In the genomic region with DNA sequence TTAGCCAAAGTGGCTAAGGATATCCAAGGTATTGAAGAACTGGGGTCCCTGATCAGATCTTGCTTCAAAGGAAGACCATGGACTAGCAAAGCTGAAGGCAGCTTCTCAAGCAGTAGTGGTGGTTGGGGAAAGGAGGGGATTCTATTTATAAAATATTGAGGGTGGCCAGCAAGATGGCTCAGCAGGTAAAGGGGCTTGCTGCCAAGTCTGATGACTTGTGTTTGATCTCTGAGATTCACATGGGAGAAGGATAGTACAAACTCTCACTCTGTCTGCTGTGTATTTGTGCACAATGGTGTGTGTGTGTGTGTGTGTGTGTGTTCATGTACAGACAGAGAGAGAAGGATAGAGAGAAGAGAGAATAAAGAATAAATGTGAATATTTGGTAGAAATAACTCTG, we compare ENCODE assay signal across 13 mouse cellular contexts.
"Had no signal": no experiment of that assay in that cellular context is flagged by ENCODE, and none has a peak within 500 bp of the region (broad histone marks: within the 10 kb centered on the region; RNA-seq: fewer than 3 reads in every experiment).

No protein-coding gene starts in this region.

- DNase-seq: cerebellum, adult 2 months; cerebellum, adult 8-10 months; cerebellum, postnatal 36 days; embryo, embryonic 11 days; forebrain, postnatal 0 days; gastrocnemius, adult 2 months; gastrocnemius, postnatal 10 days; gastrocnemius, postnatal 14 days; gastrocnemius, postnatal 25 days; gastrocnemius, postnatal 36 days; heart, adult 11 months; heart, adult 18-20 months; heart, adult 2 months had no signal
